Mouse (Mus musculus): ENCODE results near the gene Ccr6.

- TF ChIP-seq CTCF (IDR thresholded peaks at IDR 0.05; ENCODE audit: control insufficient read depth, insufficient read depth, low read length), result no peak
- no peak for TF ChIP-seq POLR2A (IDR thresholded peaks at IDR 0.05; ENCODE audit: borderline replicate concordance, control insufficient read depth, low read depth, low read length)
Observed at GRCm38 (mm10) chr17:8224072-8224471, 11.8 kb upstream of the Ccr6 start.

Data from bone marrow, adult 2 months (tissue).